ENCODE assay signal across 8 mouse cellular contexts in genomic region chr12:113139908-113140615, GRCm38 (mm10). TPM values are rescaled to one million over a fixed set of nuclear protein-coding genes. Genes with fewer than 3 reads are reported as not detected.
DNase-seq lines count a peak whose midpoint lies in the region; ATAC-seq and TF ChIP-seq lines count a peak whose summit lies in the region.

TSS of gene Crip2 (plus strand) at chr12:113140236.

- H3K27me3 ChIP-seq in hindbrain, embryonic 16.5 days (replicated peaks; ENCODE audit: control insufficient read depth, insufficient read depth, low read length): no peaks in the 10 kb centered on the region

- TF ChIP-seq CTCF in gastrocnemius, adult 2 months (IDR thresholded peaks at IDR 0.05): peak; percentile 30; the same call in 1 of the 2 replicates

- H3K9me3 ChIP-seq in hindbrain, embryonic 16.5 days (ENCODE audit: control insufficient read depth, low read length): no peaks in the 10 kb centered on the region

- H3K36me3 ChIP-seq in hindbrain, embryonic 16.5 days (ENCODE audit: control insufficient read depth, insufficient read depth, low read length): peaks cover 16% of the 10 kb centered on the region

- peak within 1 kb of the TSS; percentile 75 for H3K9ac ChIP-seq in hindbrain, embryonic 16.5 days (ENCODE audit: low read depth, low read length)

- WGBS in hindbrain, embryonic 16.5 days: under 1% methylated on average over 54 of the region's 68 CpGs

- peak; percentile 83 for DNase-seq in WW6 (ENCODE audit: low read depth, low spot score)
- DNase-seq in gastrocnemius, adult 2 months: peak; percentile 93
- DNase-seq in left cerebral cortex, adult 11 months (ENCODE audit: low spot score): peak; percentile 93
- peak; percentile 98 for DNase-seq in lung, postnatal 36 days
- peak; percentile 92 for DNase-seq in right cerebral cortex, postnatal 14 days
- peak; percentile 84 for DNase-seq in urinary bladder, postnatal 25 days (ENCODE audit: low spot score)

- peak; percentile 62 for ATAC-seq in common myeloid progenitor, adult 5-6 weeks (replicated peaks; ENCODE audit: low read depth, poor library complexity, severe bottlenecking)
- peak; percentile 83 for ATAC-seq in hindbrain, embryonic 16.5 days

- peak within 1 kb of the TSS; percentile 69 for H3K4me2 ChIP-seq in hindbrain, embryonic 16.5 days (ENCODE audit: low read length)

- H3K4me1 ChIP-seq in hindbrain, embryonic 16.5 days (ENCODE audit: control insufficient read depth, insufficient read depth, low read depth, low read length): peaks cover 38% of the 10 kb centered on the region

- intact Hi-C loops in gastrocnemius, adult 2 months (cut with DNase I): no loop called here

- peak within 1 kb of the TSS; percentile 93 for H3K4me3 ChIP-seq in gastrocnemius, adult 2 months
- H3K4me3 ChIP-seq in hindbrain, embryonic 16.5 days (ENCODE audit: low read length): peak within 1 kb of the TSS; percentile 60

- peak within 1 kb of the TSS; percentile 90 for H3K27ac ChIP-seq in gastrocnemius, adult 2 months
- H3K27ac ChIP-seq in hindbrain, embryonic 16.5 days (ENCODE audit: low read depth, low read length): peak within 1 kb of the TSS; percentile 77

RNA-seq across cellular contexts. Expression of gene Crip2, which starts in this region (rescaled TPM):
- 6.3 and 7.3 TPM in 2 replicates for total RNA-seq in common myeloid progenitor, adult 5-6 weeks (2017)
- 10 to 100 TPM; 32.4 to 41.1 TPM for total RNA-seq in gastrocnemius, adult 2 months (2021)
- 342 and 346 TPM in 2 replicates for polyA plus RNA-seq in hindbrain, embryonic 16.5 days (2015; fragmentation: Nextera tagmentation; extraction: Ambion mirVana)

Comparison
In these comparisons a context has a peak if more than half of its experiments do, and no peak if none do; other contexts are left out.
1. Peak in every context shown above with its lines: DNase-seq, ATAC-seq, H3K4me3 ChIP-seq and H3K27ac ChIP-seq.